Mouse (Mus musculus) duodenum, adult 2 months (tissue): ENCODE results near the gene Abca2. TPM values are rescaled to one million over a fixed set of nuclear protein-coding genes. Genes with fewer than 3 reads are reported as not detected.

Source experiments
- polyA plus RNA-seq: library from polyadenylated mRNA; depleted of rRNA; stranded (reverse); fragments of >200 nt; gene quantifications from 2 replicates; pipeline ENCODE4 v1.2.3, GENCODE M21; 2012; ENCODE audit warnings: low replicate concordance; rRNA removed

Gene Abca2
- polyA plus RNA-seq, result 16.8 and 36.7 TPM in 2 replicates

GRCm38 (mm10) chr2:25428442-25429236 is at the start of gene Abca2:
TSS of gene Abca2 (plus strand) at chr2:25428703.

GRCm38 (mm10) chr2:25395721-25396596 is 32.5 kb upstream of the Abca2 start, which contains the start of gene Entpd2:
TSS of gene Entpd2 (plus strand) at chr2:25395874.

GRCm38 (mm10) chr2:25399051-25399450 is 29.5 kb upstream of the Abca2 start, which contains the start of gene Npdc1:
TSS of gene Npdc1 (plus strand) at chr2:25399351.

GRCm38 (mm10) chr2:25422587-25423410 is 5.7 kb upstream of the Abca2 start, which contains the start of gene Fut7:
TSS of gene Fut7 (plus strand) at chr2:25423267.

GRCm38 (mm10) chr2:25456205-25456953 is 27.9 kb downstream of the Abca2 start, which contains the start of gene Clic3:
TSS of gene Clic3 (plus strand) at chr2:25456838.

GRCm38 (mm10) chr2:25460551-25461309 is 32.2 kb downstream of the Abca2 start, which contains the start of gene Paxx:
TSS of gene Paxx (minus strand) at chr2:25461094.

GRCm38 (mm10) chr2:25469969-25470368 is 41.5 kb downstream of the Abca2 start, which contains the start of gene Ptgds:
TSS of gene Ptgds (minus strand) at chr2:25470046.

GRCm38 (mm10) chr2:25493476-25493961 is 65.0 kb downstream of the Abca2 start, which contains the start of gene Lcn12:
TSS of gene Lcn12 (minus strand) at chr2:25493911.

Other genes with a start within 250 kb of the Abca2 start
- 42.6 and 53.2 TPM in 2 replicates for gene Nrarp, start 247.9 kb upstream of the Abca2 start, polyA plus RNA-seq
- gene Tor4a, start 231.8 kb upstream of the Abca2 start, polyA plus RNA-seq, result 25.3 and 31.1 TPM in 2 replicates
- gene Nelfb, start 217.2 kb upstream of the Abca2 start, polyA plus RNA-seq, result 29.9 and 42.4 TPM in 2 replicates
- not detected in 2 replicates for gene Stpg3, start 214.1 kb upstream of the Abca2 start, polyA plus RNA-seq
- not detected in 2 replicates for gene Fam166a, start 210.0 kb upstream of the Abca2 start, polyA plus RNA-seq
- gene Tubb4b, start 204.0 kb upstream of the Abca2 start, polyA plus RNA-seq, result 379 and 679 TPM in 2 replicates
- gene Slc34a3, start 194.3 kb upstream of the Abca2 start, polyA plus RNA-seq, result 4.3 TPM in 1 of 2 replicates, not detected in the other
- not detected in 2 replicates for gene Rnf224, start 191.9 kb upstream of the Abca2 start, polyA plus RNA-seq
- 14.3 and 73.6 TPM in 2 replicates for gene Rnf208, start 186.4 kb upstream of the Abca2 start, polyA plus RNA-seq
- gene Cysrt1, start 186.3 kb upstream of the Abca2 start, polyA plus RNA-seq, result 0.94 and 8.8 TPM in 2 replicates
- 18.8 and 30.9 TPM in 2 replicates for gene AL732309.1, start 181.8 kb upstream of the Abca2 start, polyA plus RNA-seq
- gene Tmem203, start 173.3 kb upstream of the Abca2 start, polyA plus RNA-seq, result 39.8 and 90.7 TPM in 2 replicates
- gene Tprn, start 166.1 kb upstream of the Abca2 start, polyA plus RNA-seq, result 186 and 454 TPM in 2 replicates
- gene Ssna1, start 156.3 kb upstream of the Abca2 start, polyA plus RNA-seq, result 44.6 and 49.5 TPM in 2 replicates
- 57.3 and 58.9 TPM in 2 replicates for gene Anapc2, start 156.2 kb upstream of the Abca2 start, polyA plus RNA-seq
- 1.4 TPM in 1 of 2 replicates, not detected in the other for gene Tmem210, start 140.6 kb upstream of the Abca2 start, polyA plus RNA-seq
- 81.7 and 85.6 TPM in 2 replicates for gene Lrrc26, start 138.8 kb upstream of the Abca2 start, polyA plus RNA-seq
- 0.78 and 1.7 TPM in 2 replicates for gene Grin1, start 109.5 kb upstream of the Abca2 start, polyA plus RNA-seq
- gene Man1b1, start 96.4 kb upstream of the Abca2 start, polyA plus RNA-seq, result 13.8 and 17.1 TPM in 2 replicates
- 15.8 and 19.7 TPM in 2 replicates for gene Dpp7, start 72.3 kb upstream of the Abca2 start, polyA plus RNA-seq
- gene Uap1l1, start 63.0 kb upstream of the Abca2 start, polyA plus RNA-seq, result 66.1 and 563 TPM in 2 replicates
- 27.5 and 29.1 TPM in 2 replicates for gene Sapcd2, start 56.4 kb upstream of the Abca2 start, polyA plus RNA-seq
- gene Entpd2, start 32.8 kb upstream of the Abca2 start, polyA plus RNA-seq, result 50.6 and 75.3 TPM in 2 replicates
- gene Npdc1, start 29.4 kb upstream of the Abca2 start, polyA plus RNA-seq, result 223 and 325 TPM in 2 replicates
- 1.3 and 2.1 TPM in 2 replicates for gene Fut7, start 5.4 kb upstream of the Abca2 start, polyA plus RNA-seq
- gene Clic3, start 28.1 kb downstream of the Abca2 start, polyA plus RNA-seq, result 1.9 and 14.3 TPM in 2 replicates
- 81.4 and 115 TPM in 2 replicates for gene Paxx, start 32.4 kb downstream of the Abca2 start, polyA plus RNA-seq
- gene Ptgds, start 41.3 kb downstream of the Abca2 start, polyA plus RNA-seq, result 0.74 TPM in 1 of 2 replicates, not detected in the other
- gene Lcn12, start 65.2 kb downstream of the Abca2 start, polyA plus RNA-seq, result not detected in 2 replicates
- 40.4 and 40.9 TPM in 2 replicates for gene Fbxw5, start 72.0 kb downstream of the Abca2 start, polyA plus RNA-seq
- 4.0 and 9.4 TPM in 2 replicates for gene C8g, start 73.0 kb downstream of the Abca2 start, polyA plus RNA-seq
- gene Traf2, start 118.2 kb downstream of the Abca2 start, polyA plus RNA-seq, result 9.0 and 10.8 TPM in 2 replicates
- gene Edf1, start 129.1 kb downstream of the Abca2 start, polyA plus RNA-seq, result 164 and 294 TPM in 2 replicates
- 1.1 and 1.9 TPM in 2 replicates for gene Mamdc4, start 146.1 kb downstream of the Abca2 start, polyA plus RNA-seq
- 19.8 and 30.6 TPM in 2 replicates for gene Phpt1, start 146.5 kb downstream of the Abca2 start, polyA plus RNA-seq
- 1.4 and 1.7 TPM in 2 replicates for gene Ajm1, start 153.1 kb downstream of the Abca2 start, polyA plus RNA-seq
- gene Rabl6, start 179.8 kb downstream of the Abca2 start, polyA plus RNA-seq, result 56.5 and 60.5 TPM in 2 replicates
- gene Ccdc183, start 189.0 kb downstream of the Abca2 start, polyA plus RNA-seq, result not detected in 2 replicates
- gene Tmem141, start 193.3 kb downstream of the Abca2 start, polyA plus RNA-seq, result 9.9 and 11.7 TPM in 2 replicates
- 0.89 and 1.2 TPM in 2 replicates for gene Fcna, start 199.3 kb downstream of the Abca2 start, polyA plus RNA-seq
- not detected in 2 replicates for gene Lcn8, start 224.4 kb downstream of the Abca2 start, polyA plus RNA-seq
- not detected in 2 replicates for gene Lcn5, start 229.2 kb downstream of the Abca2 start, polyA plus RNA-seq
- not detected in 2 replicates for gene Lcn6, start 248.1 kb downstream of the Abca2 start, polyA plus RNA-seq